Mouse (Mus musculus) kidney, adult 2 months (tissue): ENCODE results near the gene Daam1.

Experiments used
- CTCF ChIP-seq: fragments of 200-500 bp; conservative IDR thresholded peaks from 2 replicates; pipeline ENCODE4 v1.5.1; 2011; ENCODE audit warnings: low read depth, mild to moderate bottlenecking, control low read depth, low read length, moderate library complexity, mixed read lengths; ENCODE audit not compliant: insufficient read depth, insufficient read length
- POLR2A ChIP-seq: fragments of 200-500 bp; IDR thresholded peaks from one replicate; pipeline ENCODE4 v1.6.1; 2011; ENCODE audit warnings: low read depth, low read length, control low read depth

DNA sequence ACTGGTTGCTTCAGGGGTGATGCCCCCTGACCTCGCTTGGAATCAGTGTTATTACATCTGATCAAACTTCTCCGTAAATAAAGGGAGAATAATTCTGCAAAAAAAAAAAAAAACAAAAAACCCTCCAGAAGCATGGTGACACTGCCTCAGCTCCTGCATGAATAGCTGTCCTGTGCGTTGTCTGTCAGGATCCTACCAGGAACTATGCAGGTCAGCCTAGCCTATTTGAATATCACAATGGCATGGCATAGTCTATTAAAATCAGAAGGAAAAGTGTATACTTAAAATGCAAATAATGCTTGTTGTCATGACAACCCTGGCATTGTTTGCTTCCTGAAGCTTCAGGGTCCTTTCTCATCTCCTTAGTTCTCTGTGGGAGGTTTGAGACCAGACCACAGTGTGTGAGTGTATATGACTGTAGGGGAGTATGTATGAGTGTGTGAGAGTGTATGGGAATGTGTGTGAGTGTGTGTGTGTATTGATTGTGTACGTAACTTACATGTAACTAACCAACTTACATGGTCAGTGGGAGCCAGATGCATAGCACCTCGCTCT is 92.0 kb downstream of the Daam1 start:
- TF ChIP-seq CTCF: no peak
- TF ChIP-seq POLR2A: no peak
